Mouse (Mus musculus) CH12.LX (cell line): Measurements from ENCODE around the gene Pkp4.

ENCODE experiments used
- CHD2 ChIP-seq: IDR thresholded peaks from 2 replicates; pipeline ENCODE4 v1.6.1; 2011; ENCODE audit warnings: low read length, improper control_type of control experiment
- CTCF ChIP-seq, 2 experiments: IDR thresholded peaks in 1 of 2; conservative IDR thresholded peaks in 1 of 2; 2 replicates each; pipeline ENCODE4 v1.5.1; 2011 to 2012; ENCODE audit warnings: low read depth in 2 of 2, low read length in 2 of 2, improper control_type of control experiment in 1 of 2, inconsistent platforms in 1 of 2, mild to moderate bottlenecking in 1 of 2, moderate library complexity in 1 of 2
- EP300 ChIP-seq: IDR thresholded peaks from 2 replicates; pipeline ENCODE4 v1.6.1; 2011; ENCODE audit warnings: low read length, improper control_type of control experiment
- GABPA ChIP-seq: IDR thresholded peaks from 2 replicates; pipeline ENCODE4 v1.6.1; 2012; ENCODE audit warnings: low read depth, low read length, improper control_type of control experiment, inconsistent platforms; ENCODE audit not compliant: insufficient replicate concordance
- JUND ChIP-seq: conservative IDR thresholded peaks from 2 replicates; pipeline ENCODE4 v1.6.1; 2011; ENCODE audit warnings: low read depth, low read length, improper control_type of control experiment
- MYC ChIP-seq: IDR thresholded peaks from 2 replicates; pipeline ENCODE4 v1.6.1; 2011; ENCODE audit warnings: low read depth, mild to moderate bottlenecking, improper control_type of control experiment, low read length

GRCm38 (mm10) chr2:59181321-59182113 lies 20.9 kb downstream of the Pkp4 start:
- no peak for TF ChIP-seq CHD2
- no peak for TF ChIP-seq GABPA
- no peak for TF ChIP-seq CTCF (conservative IDR thresholded peaks at IDR 0.05 in 1 of 2, IDR thresholded peaks at IDR 0.05 in 1 of 2; ENCODE audit: low read depth in 2 of 2, low read length in 2 of 2)
- TF ChIP-seq MYC: no peak
- TF ChIP-seq JUND: no peak
- TF ChIP-seq EP300: no peak
